8 mouse cellular contexts compared by ENCODE assay signal in genomic region chr6:85346028-85346634, GRCm38 (mm10). TPM values are rescaled to one million over a fixed set of nuclear protein-coding genes. Genes with fewer than 3 reads are reported as not detected.
DNase-seq lines count a peak whose midpoint lies in the region; ATAC-seq lines count a peak whose summit lies in the region.

No protein-coding gene starts in this region.

- peak; percentile 73; the same call in 1 of the 2 replicates for ATAC-seq in embryonic facial prominence, embryonic 15.5 days (ENCODE audit: insufficient number of reproducible peaks, low FRiP score, low TSS enrichment, low read depth)
- peak; percentile 71; the same call in 1 of the 2 replicates for ATAC-seq in kidney, embryonic 14.5 days (ENCODE audit: low FRiP score, low TSS enrichment)
- peak; percentile 60 for ATAC-seq in monocyte, adult 5-6 weeks (replicated peaks; ENCODE audit: insufficient number of reproducible peaks, low FRiP score, low TSS enrichment, poor library complexity, severe bottlenecking)

- H3K4me3 ChIP-seq in embryonic facial prominence, embryonic 15.5 days (replicated peaks): no peak overlapping the region
- H3K4me3 ChIP-seq in heart, embryonic 10.5 days: no peak overlapping the region
- H3K4me3 ChIP-seq in kidney, embryonic 14.5 days (ENCODE audit: low read length): no peak overlapping the region

- DNase-seq in B cell, adult 2 months: peak; percentile 84
- DNase-seq in adrenal gland, postnatal 4 days (ENCODE audit: low spot score in 2 of 2): peak; percentile 49 to 68
- peak; percentile 89 for DNase-seq in heart, embryonic 10.5 days (ENCODE audit: low spot score)
- DNase-seq in liver: peak; percentile 84
- DNase-seq in spleen, postnatal 4 days (ENCODE audit: low spot score in 2 of 2): peak; percentile 78 to 90

- WGBS in embryonic facial prominence, embryonic 15.5 days: 37% methylated on average over 6 of the region's 6 CpGs
- WGBS in heart, embryonic 10.5 days: 41% methylated on average over 6 of the region's 6 CpGs
- 37% methylated on average over 6 of the region's 6 CpGs for whole genome bisulfite sequencing in kidney, embryonic 14.5 days

- H3K4me2 ChIP-seq in embryonic facial prominence, embryonic 15.5 days (replicated peaks): no peak overlapping the region
- no peak overlapping the region for H3K4me2 ChIP-seq in kidney, embryonic 14.5 days (replicated peaks; ENCODE audit: low read depth, low read length)

- no peaks in the 10 kb centered on the region for H3K9me3 ChIP-seq in embryonic facial prominence, embryonic 15.5 days (replicated peaks)
- no peaks in the 10 kb centered on the region for H3K9me3 ChIP-seq in heart, embryonic 10.5 days
- no peaks in the 10 kb centered on the region for H3K9me3 ChIP-seq in kidney, embryonic 14.5 days (ENCODE audit: control insufficient read depth, low read length)

- H3K27ac ChIP-seq in embryonic facial prominence, embryonic 15.5 days (replicated peaks): no peak overlapping the region
- no peak overlapping the region for H3K27ac ChIP-seq in heart, embryonic 10.5 days
- H3K27ac ChIP-seq in kidney, embryonic 14.5 days (ENCODE audit: low read depth, low read length): no peak overlapping the region

- H3K9ac ChIP-seq in embryonic facial prominence, embryonic 15.5 days: no peak overlapping the region
- H3K9ac ChIP-seq in kidney, embryonic 14.5 days (ENCODE audit: low read depth, low read length): no peak overlapping the region

- peaks cover 7% of the 10 kb centered on the region; the same call in 1 of the 2 replicates for H3K4me1 ChIP-seq in embryonic facial prominence, embryonic 15.5 days
- H3K4me1 ChIP-seq in heart, embryonic 10.5 days: peaks cover 9% of the 10 kb centered on the region; the same call in 1 of the 2 replicates
- H3K4me1 ChIP-seq in kidney, embryonic 14.5 days (ENCODE audit: control insufficient read depth, insufficient read depth, low read length): no peaks in the 10 kb centered on the region

- H3K27me3 ChIP-seq in embryonic facial prominence, embryonic 15.5 days: no peaks in the 10 kb centered on the region
- H3K27me3 ChIP-seq in heart, embryonic 10.5 days (ENCODE audit: insufficient read depth, poor library complexity, severe bottlenecking): peaks cover 66% of the 10 kb centered on the region
- H3K27me3 ChIP-seq in kidney, embryonic 14.5 days (ENCODE audit: control insufficient read depth, insufficient read depth, low read length): no peaks in the 10 kb centered on the region

- H3K36me3 ChIP-seq in embryonic facial prominence, embryonic 15.5 days: peaks cover 21% of the 10 kb centered on the region; the same call in 1 of the 2 replicates
- H3K36me3 ChIP-seq in heart, embryonic 10.5 days: peaks cover 22% of the 10 kb centered on the region; the same call in 1 of the 2 replicates
- peaks cover 3% of the 10 kb centered on the region; the same call in 1 of the 2 replicates for H3K36me3 ChIP-seq in kidney, embryonic 14.5 days (ENCODE audit: control insufficient read depth, insufficient read depth, low read length)

RNA-seq across cellular contexts. Expression of gene Sfxn5, which starts 12.9 kb away (rescaled TPM):
- total RNA-seq in adrenal gland, postnatal 4 days (2021): 10 to 100 TPM; 11.8 to 12.7 TPM
- 8.0 TPM in 2 replicates for polyA plus RNA-seq in embryonic facial prominence, embryonic 15.5 days (2015; fragmentation: Nextera tagmentation; extraction: Ambion mirVana)
- polyA plus RNA-seq in heart, embryonic 10.5 days (2016; fragmentation: Nextera tagmentation; extraction: Ambion mirVana): 4.5 and 5.8 TPM in 2 replicates
- 9.3 and 11.9 TPM in 2 replicates for polyA plus RNA-seq in kidney, embryonic 14.5 days (2014; fragmentation: Nextera tagmentation; extraction: Ambion mirVana)
- 3.7 to 7.3 TPM (median 4.6 TPM) in 3 replicates for total RNA-seq in monocyte, adult 5-6 weeks (2017)

RNA-seq across cellular contexts. Expression of gene Rab11fip5, which starts 28.3 kb away (rescaled TPM):
- 10 to 100 TPM; 39.4 to 41.1 TPM for total RNA-seq in adrenal gland, postnatal 4 days (2021)
- polyA plus RNA-seq in embryonic facial prominence, embryonic 15.5 days (2015; fragmentation: Nextera tagmentation; extraction: Ambion mirVana): 20.1 and 21.4 TPM in 2 replicates
- polyA plus RNA-seq in heart, embryonic 10.5 days (2016; fragmentation: Nextera tagmentation; extraction: Ambion mirVana): 9.0 and 23.0 TPM in 2 replicates
- polyA plus RNA-seq in kidney, embryonic 14.5 days (2014; fragmentation: Nextera tagmentation; extraction: Ambion mirVana): 7.7 and 9.0 TPM in 2 replicates
- 1.6 to 3.0 TPM (median 1.6 TPM) in 3 replicates for total RNA-seq in monocyte, adult 5-6 weeks (2017)
